Mouse (Mus musculus) hindbrain, embryonic 10.5 days (tissue): Measurements from ENCODE around the gene Has3. TPM values are rescaled to one million over a fixed set of nuclear protein-coding genes. Genes with fewer than 3 reads are reported as not detected.
"Not testable (repeated sequence)": the region's sequence is repeated elsewhere in the genome, so short reads cannot be mapped to it uniquely, and the experiment has no call there.

Source experiments
- DNase-seq: peaks from one replicate; pipeline ENCODE4 v3.0.0-alpha.2; 2017; ENCODE audit warnings: low spot score
- H3K27ac ChIP-seq: fragments of 300-500 bp; sonication (generic); 2 replicates; pipeline ENCODE4 v1.5.1; 2016; ENCODE audit warnings: mild to moderate bottlenecking, moderate library complexity
- H3K27me3 ChIP-seq: fragments of 300-500 bp; sonication (generic); 2 replicates; pipeline ENCODE4 v1.6.1; 2016; ENCODE audit warnings: mild to moderate bottlenecking; ENCODE audit not compliant: poor library complexity, insufficient read depth, severe bottlenecking
- H3K36me3 ChIP-seq: fragments of 300-500 bp; sonication (generic); 2 replicates; pipeline ENCODE4 v1.6.1; 2016; ENCODE audit warnings: mild to moderate bottlenecking, moderate library complexity
- H3K4me1 ChIP-seq: fragments of 300-500 bp; sonication (generic); replicated peaks from 2 replicates; pipeline ENCODE4 v1.6.1; 2016; ENCODE audit warnings: mild to moderate bottlenecking
- H3K4me3 ChIP-seq: fragments of 300-500 bp; sonication (generic); 2 replicates; pipeline ENCODE4 v1.5.1; 2016; ENCODE audit warnings: mild to moderate bottlenecking, moderate library complexity
- H3K9me3 ChIP-seq: fragments of 300-500 bp; sonication (generic); 2 replicates; pipeline ENCODE4 v1.6.1; 2016; ENCODE audit warnings: mild to moderate bottlenecking, moderate library complexity
- WGBS: fragments of 180-500 bp; shearing (Covaris S2); methylation state at CpG from one replicate; pipeline ENCODE4 v1.1.7; 2016; 5-methylcytosine and 5-hydroxymethylcytosine counted together
- polyA plus RNA-seq: library from polyadenylated mRNA; unstranded; fragments of >200 nt; fragmentation: Nextera tagmentation; extraction: Ambion mirVana; gene quantifications from 2 replicates; pipeline ENCODE4 v1.2.1, GENCODE M21; 2016

The Has3 gene
- polyA plus RNA-seq, 1 experiment from 2014 or later, result 0.13 TPM

DNA sequence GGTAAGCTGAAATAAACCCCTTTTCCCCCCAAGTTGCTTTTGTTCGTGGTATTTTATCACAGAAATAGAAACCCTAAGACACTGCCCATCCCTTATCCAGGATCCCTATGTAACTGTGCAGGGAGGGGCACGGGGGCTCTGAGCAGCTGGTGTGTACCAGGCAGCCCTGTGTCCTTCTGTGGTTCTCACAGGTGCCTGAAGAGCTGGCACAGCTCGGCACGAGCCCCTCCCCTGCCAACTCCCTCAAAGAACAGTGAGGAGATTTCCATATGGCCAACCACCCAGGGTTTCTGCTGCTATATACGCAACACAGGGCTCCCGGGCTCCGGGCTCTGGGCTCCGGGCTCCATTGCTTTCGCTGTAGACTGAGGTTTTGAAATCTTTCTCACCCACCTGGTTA is 4.7 kb upstream of the Has3 start:
- 79% methylated on average over 9 of the region's 9 CpGs for WGBS
- H3K4me3 ChIP-seq, result no peak overlapping the region
- no peaks in the 10 kb centered on the region for H3K36me3 ChIP-seq
- no peak overlapping the region for H3K27ac ChIP-seq
- H3K4me1 ChIP-seq, result peaks cover 11% of the 10 kb centered on the region
- no peak for DNase-seq
- peaks cover 35% of the 10 kb centered on the region for H3K27me3 ChIP-seq
- H3K9me3 ChIP-seq, result no peaks in the 10 kb centered on the region

DNA sequence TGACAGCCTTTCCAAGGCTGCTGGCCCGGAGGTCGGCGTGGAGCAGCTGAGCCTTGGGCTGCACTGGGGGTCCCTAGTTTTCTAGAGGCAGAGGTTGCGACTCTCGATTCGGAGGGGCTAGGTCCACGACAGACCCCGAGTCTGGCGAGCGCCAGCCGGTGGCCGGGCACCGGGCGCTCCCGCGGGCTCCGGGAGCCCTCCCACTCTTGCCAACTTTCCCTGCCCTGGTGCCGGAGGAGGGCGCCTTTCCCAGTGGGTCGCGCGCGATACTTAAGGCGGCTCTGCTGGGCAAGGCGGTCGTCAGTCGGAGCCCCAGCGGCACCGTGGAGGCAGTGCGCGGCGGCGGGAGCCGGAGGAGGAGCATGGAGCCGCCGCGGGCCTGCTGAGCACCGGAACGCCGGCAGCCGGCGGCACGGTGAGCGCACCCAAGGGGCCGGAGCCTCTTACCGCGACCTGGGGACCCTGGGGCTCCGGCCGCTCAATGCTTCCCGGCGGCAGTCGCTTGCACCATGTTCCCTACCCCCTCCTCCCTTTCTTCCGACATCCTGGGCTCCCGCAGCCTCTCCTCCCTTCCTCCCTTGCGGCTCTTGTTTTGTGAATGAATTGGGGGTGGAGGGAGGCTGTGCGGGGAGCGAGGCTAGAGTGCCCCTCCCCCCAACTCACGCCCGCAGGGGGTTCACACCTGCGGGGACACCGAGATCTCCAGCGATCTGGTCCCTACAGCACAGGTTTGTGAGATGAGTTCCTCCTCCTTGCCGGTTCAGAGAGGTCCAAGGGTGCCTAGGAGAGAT is 690 bp downstream of the Has3 start:
- H3K9me3 ChIP-seq, result no peaks in the 10 kb centered on the region
- under 1% methylated on average over 63 of the region's 63 CpGs for WGBS
- peaks cover 76% of the 10 kb centered on the region for H3K27me3 ChIP-seq
- peak; percentile 69 for DNase-seq
- H3K4me1 ChIP-seq, result peaks cover 39% of the 10 kb centered on the region
- H3K27ac ChIP-seq, result peak overlapping the region; percentile 79
- H3K36me3 ChIP-seq, result peaks cover 21% of the 10 kb centered on the region
- H3K4me3 ChIP-seq, result peak overlapping the region; percentile 65

DNA sequence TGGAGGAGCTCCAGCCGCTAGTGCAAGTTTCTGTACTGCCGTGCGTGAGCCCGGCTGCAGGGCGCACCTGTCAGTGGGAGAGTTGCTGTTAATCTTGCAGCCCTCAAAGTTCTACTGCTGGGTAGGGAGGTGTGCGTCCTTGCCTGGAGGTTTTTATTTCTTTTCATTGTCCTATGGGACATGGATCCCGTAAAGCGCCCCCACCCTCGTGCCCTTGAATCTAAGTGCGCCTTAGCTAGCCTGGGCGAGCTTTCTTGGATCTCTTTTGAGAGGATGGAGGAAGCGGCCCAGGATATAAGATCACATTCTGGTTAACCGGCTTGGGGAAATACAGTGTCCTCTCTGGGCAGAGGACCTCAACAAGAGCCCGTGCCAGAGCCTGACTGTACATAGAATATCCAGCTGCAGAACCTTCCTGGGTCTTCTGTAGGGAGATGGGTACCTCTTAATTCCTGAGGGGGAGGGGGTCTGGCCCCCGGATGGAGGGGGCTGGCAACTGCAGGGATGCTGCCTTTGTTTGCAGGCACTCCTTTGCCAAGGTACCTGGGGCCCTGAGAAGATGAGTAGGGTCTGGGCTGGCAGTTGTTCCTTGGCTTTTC is 1.4 kb downstream of the Has3 start:
- Histone ChIP-seq H3K27ac (peak overlapping the region; percentile 79), H3K4me1 (peaks cover 39% of the 10 kb centered on the region), H3K27me3 (peaks cover 76% of the 10 kb centered on the region), H3K9me3 (no peaks in the 10 kb centered on the region), H3K4me3 (peak overlapping the region; percentile 65), H3K36me3 (peaks cover 28% of the 10 kb centered on the region)
- WGBS, result under 1% methylated on average over 15 of the region's 15 CpGs
- peak; percentile 30 for DNase-seq

DNA sequence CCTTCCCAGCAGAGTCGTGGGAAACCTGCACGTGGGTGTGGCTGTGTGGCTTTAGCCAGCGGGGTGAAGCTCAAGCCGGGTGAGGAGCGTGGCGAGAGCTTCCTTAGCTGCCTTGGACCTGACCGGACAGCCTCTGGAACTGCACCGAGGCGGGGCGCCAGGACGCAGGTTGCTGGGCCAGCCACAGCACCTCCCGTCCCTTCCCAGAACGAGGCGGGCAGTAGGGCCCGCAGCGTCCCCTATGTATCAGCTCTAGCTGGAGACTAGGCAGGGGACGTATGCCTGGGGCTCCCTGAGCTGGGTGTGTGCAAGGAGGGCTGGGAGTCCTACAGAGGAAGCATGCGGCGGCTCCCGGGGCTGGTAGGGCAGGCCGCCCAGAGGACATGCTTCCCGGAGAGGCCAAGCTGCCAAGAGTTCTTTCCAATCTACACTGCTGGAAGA is 1.9 kb downstream of the Has3 start:
- H3K9me3 ChIP-seq, result no peaks in the 10 kb centered on the region
- WGBS, result under 1% methylated on average over 22 of the region's 22 CpGs
- H3K27me3 ChIP-seq, result peaks cover 72% of the 10 kb centered on the region
- DNase-seq, result peak; percentile 71
- H3K27ac ChIP-seq, result peak overlapping the region; percentile 79; the same call in 1 of the 2 replicates
- peaks cover 33% of the 10 kb centered on the region for H3K36me3 ChIP-seq
- H3K4me1 ChIP-seq, result peaks cover 39% of the 10 kb centered on the region
- H3K4me3 ChIP-seq, result peak overlapping the region; percentile 65

DNA sequence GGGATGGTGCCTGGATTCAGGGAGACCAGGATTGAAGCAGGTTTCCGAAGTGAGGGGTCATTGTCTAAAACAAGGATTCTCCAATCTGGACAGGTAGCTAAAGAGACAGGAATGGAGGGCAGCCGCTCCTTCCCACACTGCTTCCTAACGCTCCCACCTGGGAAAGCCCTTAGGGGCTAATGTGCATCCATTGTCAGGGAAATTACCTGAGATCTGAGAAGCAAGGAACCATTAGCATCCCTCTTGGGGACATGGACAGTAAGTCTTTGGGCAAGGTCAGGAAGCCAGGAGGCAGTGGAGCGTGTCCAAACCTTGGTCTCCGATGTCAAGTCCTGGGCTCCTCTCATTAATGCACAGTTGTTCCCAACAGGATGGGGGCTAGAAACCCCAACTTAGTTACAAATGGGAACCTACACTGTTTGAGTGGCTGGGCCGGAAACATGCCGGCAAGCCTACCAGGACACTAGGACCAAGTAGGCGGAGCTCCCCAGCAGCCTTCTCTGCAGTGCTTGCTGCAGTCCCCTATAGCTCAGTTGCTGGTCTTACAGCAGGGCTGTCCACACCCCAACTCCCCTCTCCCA is 2.5 kb downstream of the Has3 start:
- H3K27me3 ChIP-seq, result peaks cover 67% of the 10 kb centered on the region
- peaks cover 39% of the 10 kb centered on the region for H3K4me1 ChIP-seq
- H3K27ac ChIP-seq, result no peak overlapping the region
- no peak for DNase-seq
- no peaks in the 10 kb centered on the region for H3K9me3 ChIP-seq
- H3K4me3 ChIP-seq, result peak overlapping the region; percentile 65
- H3K36me3 ChIP-seq, result peaks cover 39% of the 10 kb centered on the region
- 6% methylated on average over 8 of the region's 8 CpGs for WGBS

DNA sequence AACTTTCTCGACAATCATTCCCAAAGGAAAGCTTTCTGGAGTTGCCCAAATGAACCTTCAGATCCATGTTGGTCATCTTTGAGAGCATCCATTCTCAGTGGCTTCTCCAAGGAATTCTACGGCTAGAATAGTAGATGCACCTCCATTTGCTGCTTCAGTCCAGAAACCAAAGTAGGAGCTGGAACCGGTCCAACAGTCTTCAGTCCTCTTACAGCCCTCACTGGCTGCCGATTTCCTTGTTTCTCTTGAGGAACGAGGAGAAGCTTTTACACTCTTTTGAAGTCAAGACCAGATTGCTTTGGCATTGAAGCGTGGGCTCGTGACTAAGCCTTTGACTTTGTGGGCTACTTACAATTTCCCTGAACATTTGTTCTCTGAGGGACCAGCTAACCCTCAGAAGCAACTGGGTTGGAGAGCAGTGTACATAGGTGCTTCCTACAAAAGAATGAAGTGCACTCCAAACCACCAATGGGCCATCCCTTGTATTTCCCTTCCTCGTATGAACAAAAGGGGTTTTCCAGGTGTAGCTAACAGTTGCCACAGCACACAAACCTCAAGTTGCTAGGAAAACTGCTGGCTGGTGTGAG is 10.2 kb downstream of the Has3 start:
- DNase-seq, result no peak
- Histone ChIP-seq H3K9me3 (no peaks in the 10 kb centered on the region), H3K4me1 (no peaks in the 10 kb centered on the region), H3K4me3 (no peak overlapping the region), H3K36me3 (peaks cover 100% of the 10 kb centered on the region), H3K27me3 (no peaks in the 10 kb centered on the region), H3K27ac (no peak overlapping the region)
- 94% methylated on average over 8 of the region's 8 CpGs for WGBS

DNA sequence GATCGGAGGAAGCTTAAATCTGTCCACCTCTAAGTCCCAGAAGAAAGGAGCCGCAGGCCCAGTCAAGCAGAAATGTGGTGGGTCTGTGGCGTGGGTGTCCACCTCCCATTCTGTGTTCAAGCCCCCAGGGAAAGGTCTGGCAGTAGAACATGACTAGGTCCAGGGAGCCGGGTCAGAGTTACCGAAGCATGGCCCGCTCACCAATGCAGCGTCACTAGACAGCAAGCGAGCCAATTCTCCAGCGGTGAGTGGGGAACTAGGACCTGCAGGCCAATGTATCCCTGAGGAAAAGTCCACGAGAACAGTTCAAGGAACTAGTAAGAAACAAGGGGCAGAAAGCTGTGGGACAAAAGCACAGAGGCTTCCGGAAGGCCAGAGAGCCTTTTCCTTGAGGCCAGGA is 14.1 kb downstream of the Has3 start:
- H3K4me3 ChIP-seq, H3K27me3 ChIP-seq, DNase-seq, H3K9me3 ChIP-seq, H3K27ac ChIP-seq, H3K4me1 ChIP-seq: not testable (repeated sequence)
- 94% methylated on average over 11 of the region's 11 CpGs for WGBS
- H3K36me3 ChIP-seq, result peaks cover 84% of the 10 kb centered on the region

DNA sequence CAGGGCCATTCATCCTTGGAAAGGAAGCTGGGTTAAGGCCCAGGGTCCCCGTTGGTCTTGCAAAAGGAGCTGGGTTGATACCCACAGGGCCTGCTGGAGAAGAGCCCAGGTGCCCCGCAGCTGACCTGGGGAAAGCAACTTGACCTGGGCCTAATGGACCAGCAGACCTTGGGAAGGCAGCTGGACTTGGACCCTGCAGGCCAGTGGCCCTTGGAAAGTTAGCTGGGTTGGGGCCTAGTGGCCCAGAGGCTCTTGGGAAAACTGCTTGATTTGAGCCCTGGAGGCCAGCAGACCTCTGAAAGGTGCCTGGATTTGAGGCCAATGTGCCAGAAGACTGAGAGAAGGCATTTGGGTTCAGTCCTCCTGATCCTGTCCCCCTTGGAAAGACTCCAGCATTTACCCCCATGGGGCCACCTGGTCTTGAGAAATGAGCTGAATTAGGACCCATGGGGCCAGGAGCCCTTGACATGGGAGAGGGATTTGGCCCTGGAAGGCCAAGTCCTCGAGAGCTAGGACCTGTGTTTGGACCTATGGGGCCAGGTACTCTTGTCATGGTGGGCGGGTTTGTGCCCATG is 14.9 kb downstream of the Has3 start:
- not testable (repeated sequence) for H3K9me3 ChIP-seq, H3K4me1 ChIP-seq, H3K27ac ChIP-seq, DNase-seq, H3K4me3 ChIP-seq, H3K27me3 ChIP-seq
- 91% methylated on average over 4 of the region's 4 CpGs for WGBS
- H3K36me3 ChIP-seq, result peaks cover 76% of the 10 kb centered on the region

DNA sequence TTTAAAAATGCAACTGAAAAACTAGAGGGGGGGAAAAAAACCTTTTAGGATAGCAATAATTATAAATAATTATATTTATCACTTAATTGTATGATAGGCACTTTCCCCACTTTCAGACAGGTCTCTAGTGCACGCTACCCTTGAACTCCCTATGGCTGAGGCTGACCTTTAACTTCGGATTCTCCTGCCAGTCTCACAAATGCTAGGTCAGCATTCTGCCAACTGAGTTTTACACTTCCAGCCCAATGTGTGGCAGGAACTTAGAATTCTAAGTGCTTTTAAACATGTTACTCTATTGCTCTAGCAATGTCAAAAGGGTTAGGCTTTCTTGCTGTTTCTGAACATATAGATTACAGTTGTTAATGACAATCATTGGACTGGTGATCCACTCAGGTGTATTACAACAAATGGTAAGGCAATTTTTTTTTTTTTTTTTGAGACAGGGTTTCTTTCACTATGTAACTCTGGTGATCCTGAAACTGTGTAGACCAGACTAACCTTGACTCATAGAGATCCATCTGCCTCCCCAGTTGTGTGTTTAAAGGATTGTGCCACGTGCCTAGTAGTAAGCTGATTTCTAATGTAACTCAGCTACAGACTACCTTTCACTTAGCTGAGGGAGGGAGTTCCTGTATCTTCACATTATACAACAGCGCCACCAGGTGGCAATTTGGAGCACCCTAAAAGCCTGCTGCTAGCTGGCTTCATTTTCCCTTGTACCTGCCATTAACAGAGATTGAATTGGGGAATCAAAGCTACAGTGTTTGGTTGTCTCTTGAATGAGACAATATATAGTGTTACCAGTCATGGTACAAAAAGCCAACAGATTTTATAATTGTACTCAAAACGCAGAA is 17.5 kb downstream of the Has3 start:
- Histone ChIP-seq H3K4me1 (peaks cover 20% of the 10 kb centered on the region), H3K27ac (no peak overlapping the region), H3K9me3 (no peaks in the 10 kb centered on the region), H3K4me3 (no peak overlapping the region), H3K36me3 (peaks cover 54% of the 10 kb centered on the region), H3K27me3 (no peaks in the 10 kb centered on the region)
- WGBS, result 54% methylated on average over 5 of the region's 5 CpGs
- peak; percentile 68 for DNase-seq

DNA sequence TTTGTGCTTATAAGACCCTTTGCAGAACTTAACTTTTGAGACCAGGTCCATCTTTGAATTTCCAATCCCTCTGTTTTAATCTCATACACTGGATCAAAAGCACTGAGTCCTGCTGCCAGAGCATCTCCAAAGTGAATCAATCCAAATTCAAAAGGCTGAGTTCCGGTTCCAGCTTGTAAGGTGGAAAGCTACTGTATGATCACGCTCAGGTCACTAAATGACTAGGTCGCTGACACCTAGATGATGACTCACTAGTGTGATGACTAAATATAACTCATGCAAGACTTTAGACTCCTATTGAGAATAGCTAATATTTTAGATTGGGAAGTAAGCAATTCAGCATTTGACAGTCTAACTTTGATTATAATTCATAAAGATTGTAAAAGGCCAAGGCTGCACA is 18.8 kb downstream of the Has3 start:
- Histone ChIP-seq H3K27me3 (no peaks in the 10 kb centered on the region), H3K4me1 (peaks cover 24% of the 10 kb centered on the region), H3K36me3 (peaks cover 42% of the 10 kb centered on the region), H3K9me3 (no peaks in the 10 kb centered on the region), H3K4me3 (no peak overlapping the region), H3K27ac (no peak overlapping the region)
- 94% methylated on average over 3 of the region's 3 CpGs for WGBS
- DNase-seq, result no peak

DNA sequence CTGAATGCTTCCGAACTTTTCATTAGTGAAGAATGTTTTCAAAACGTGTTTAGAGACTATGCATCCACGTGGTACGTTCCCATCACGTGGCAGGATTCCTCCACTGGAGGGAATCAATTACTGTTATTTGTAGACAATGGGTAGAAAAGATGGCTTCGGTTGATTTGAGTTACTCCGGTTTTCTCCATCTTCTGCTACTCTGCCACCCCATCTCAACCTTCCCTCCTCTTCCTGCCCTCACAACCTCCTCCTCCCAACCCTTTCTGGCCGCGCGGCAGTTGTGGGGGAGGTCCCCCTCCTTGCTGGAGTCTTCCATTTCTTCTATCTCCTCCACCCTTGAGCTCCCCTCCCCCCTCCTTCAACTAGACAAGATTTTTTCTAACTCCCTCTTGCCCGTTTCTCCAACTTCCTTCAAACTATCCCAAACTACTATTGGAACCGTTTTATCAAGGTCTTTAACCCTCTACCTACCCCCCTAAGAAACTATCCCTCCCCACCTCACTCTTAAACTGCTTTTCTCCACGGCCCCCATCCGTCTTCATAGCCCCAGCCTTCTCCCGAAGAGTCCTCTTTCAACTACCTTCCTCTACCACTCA is 22.3 kb downstream of the Has3 start:
- H3K27me3 ChIP-seq, result no peaks in the 10 kb centered on the region
- H3K27ac ChIP-seq, result peak overlapping the region; percentile 100
- peak overlapping the region; percentile 97 for H3K4me3 ChIP-seq
- H3K9me3 ChIP-seq, result no peaks in the 10 kb centered on the region
- H3K4me1 ChIP-seq, result peaks cover 33% of the 10 kb centered on the region
- under 1% methylated on average over 15 of the region's 15 CpGs for WGBS
- peak; percentile 64 for DNase-seq
- peaks cover 33% of the 10 kb centered on the region for H3K36me3 ChIP-seq
